Mouse (Mus musculus) mouse embryonic stem cell (cell line): ENCODE data around the gene Ndfip2.

Experiments
- in situ Hi-C, 2 experiments: fragments of 300-500 bp; cut with MboI; formaldehyde crosslinking; loops; 1 replicate in 1 of 2; 3 replicates in 1 of 2; pipeline ENCODE4 v1.14.3; 2019 to 2020; ENCODE audit warnings: low sequenced_read_pairs in 2 of 2, low pct_unique_long_range_greater_than_20kb in 1 of 2, mixed read lengths in 1 of 2; ENCODE audit not compliant: unreplicated experiment in 1 of 2

Ndfip2 gene

GRCm38 (mm10) chr14:105328397-105329302, 70.3 kb downstream of the Ndfip2 start:
- in situ Hi-C loops: no loop called here

GRCm38 (mm10) chr14:105333475-105334094, 75.2 kb downstream of the Ndfip2 start:
- in situ Hi-C loops: no loop called here

- in situ Hi-C loops: no loop called here
Observed at GRCm38 (mm10) chr14:105341765-105342164, 83.4 kb downstream of the Ndfip2 start.

GRCm38 (mm10) chr14:105354121-105354520, 95.7 kb downstream of the Ndfip2 start:
- in situ Hi-C loops: no loop called here
